Mouse (Mus musculus) kidney, embryonic 16.5 days (tissue): ENCODE results near the gene Gm28557. TPM values are rescaled to one million over a fixed set of nuclear protein-coding genes. Genes with fewer than 3 reads are reported as not detected.

Source experiments
- ATAC-seq: fragments of 200-750 bp; cut with Nextera tagmentation; 2 replicates; pipeline ENCODE4 v1.8.0; 2017; ENCODE audit warnings: moderate TSS enrichment; ENCODE audit not compliant: low FRiP score, low TSS enrichment
- H3K27ac ChIP-seq: fragments of 300-500 bp; sonication (generic); 2 replicates; pipeline ENCODE4 v1.5.1; 2014; ENCODE audit warnings: low read length
- H3K27me3 ChIP-seq: fragments of 300-500 bp; sonication (generic); 2 replicates; pipeline ENCODE4 v1.6.1; 2014; ENCODE audit warnings: low read length, control low read depth, mixed read lengths; ENCODE audit not compliant: insufficient read depth
- H3K36me3 ChIP-seq: fragments of 300-500 bp; sonication (generic); 2 replicates; pipeline ENCODE4 v1.6.1; 2014; ENCODE audit warnings: low read length, control low read depth, mixed read lengths; ENCODE audit not compliant: insufficient read depth
- H3K4me1 ChIP-seq: fragments of 300-500 bp; sonication (generic); 2 replicates; pipeline ENCODE4 v1.6.1; 2014; ENCODE audit warnings: low read length, control low read depth, mixed read lengths; ENCODE audit not compliant: insufficient read depth
- H3K4me2 ChIP-seq: fragments of 300-500 bp; sonication (generic); replicated peaks from 2 replicates; pipeline ENCODE4 v1.6.1; 2014; ENCODE audit warnings: low read depth, low read length
- H3K4me3 ChIP-seq: fragments of 300-500 bp; sonication (generic); 2 replicates; pipeline ENCODE4 v1.5.1; 2014; ENCODE audit warnings: mild to moderate bottlenecking, low read length
- H3K9ac ChIP-seq: fragments of 300-500 bp; sonication (generic); replicated peaks from 2 replicates; pipeline ENCODE4 v1.6.1; 2014; ENCODE audit warnings: low read length
- H3K9me3 ChIP-seq: fragments of 300-500 bp; sonication (generic); 2 replicates; pipeline ENCODE4 v1.6.1; 2016; ENCODE audit warnings: low read length, control low read depth
- WGBS: fragments of 180-500 bp; shearing (Covaris S2); extraction: QIAGEN DNeasy Blood & Tissue Kit; methylation state at CpG from one replicate; pipeline ENCODE4 v1.1.7; 2014; 5-methylcytosine and 5-hydroxymethylcytosine counted together
- polyA plus RNA-seq: library from polyadenylated mRNA; unstranded; fragments of >200 nt; fragmentation: Nextera tagmentation; extraction: Ambion mirVana; gene quantifications from 2 replicates; pipeline ENCODE4 v1.2.1, GENCODE M21; 2015

The Gm28557 gene
- polyA plus RNA-seq, 1 experiment from 2014 or later: 3.9 TPM

DNA sequence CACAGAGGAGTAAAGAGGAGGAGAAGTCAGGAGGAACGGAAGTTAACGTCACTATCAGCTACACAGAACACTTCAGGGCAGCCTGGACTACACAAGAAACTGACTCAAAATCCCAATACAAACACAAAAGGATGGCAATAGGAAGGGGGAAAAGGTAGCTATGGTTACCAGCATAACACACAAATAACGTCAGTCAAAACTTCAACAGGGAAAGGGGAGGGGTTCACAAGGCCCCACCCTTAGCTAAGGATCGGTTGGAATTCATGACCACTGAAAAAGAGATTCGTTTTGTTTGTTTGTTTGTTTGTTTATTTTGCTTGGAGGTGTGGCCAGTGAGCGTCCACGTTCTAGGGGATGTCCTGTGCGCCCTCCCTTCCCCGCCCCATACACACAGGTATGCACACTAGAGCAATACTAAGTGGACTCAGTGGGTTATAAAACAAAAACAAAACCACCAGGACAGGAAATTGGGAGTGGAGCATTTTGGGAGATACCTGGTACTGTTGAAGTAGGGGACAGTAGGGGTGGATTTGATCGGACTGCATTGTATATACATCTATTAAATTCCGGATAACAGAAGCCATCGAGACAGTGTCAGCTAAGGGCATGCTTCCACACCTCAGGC, 48.1 kb downstream of the Gm28557 start:
- no peaks in the 10 kb centered on the region for H3K36me3 ChIP-seq
- peak; percentile 64 for ATAC-seq
- H3K9me3 ChIP-seq: no peaks in the 10 kb centered on the region
- H3K9ac ChIP-seq: peak overlapping the region; percentile 77
- 3% methylated on average over 12 of the region's 12 CpGs for WGBS
- peak overlapping the region; percentile 90 for H3K27ac ChIP-seq
- H3K27me3 ChIP-seq: no peaks in the 10 kb centered on the region
- peak overlapping the region; percentile 80 for H3K4me3 ChIP-seq
- peaks cover 3% of the 10 kb centered on the region; the same call in 1 of the 2 replicates for H3K4me1 ChIP-seq
- H3K4me2 ChIP-seq: peak overlapping the region; percentile 77

Other genes starting within 250 kb of the Gm28557 start
- gene Gm10767, start 203.7 kb downstream of the Gm28557 start, polyA plus RNA-seq: 1.4 TPM in 2 replicates
- 3.6 and 3.9 TPM in 2 replicates for gene Zfp712, start 47.4 kb downstream of the Gm28557 start, polyA plus RNA-seq
- gene Zfp708, start 10.6 kb downstream of the Gm28557 start, polyA plus RNA-seq: 5.1 and 5.8 TPM in 2 replicates
- 0.22 and 0.40 TPM in 2 replicates for gene Rslcan18, start 7.7 kb upstream of the Gm28557 start, polyA plus RNA-seq
- 2.1 and 2.7 TPM in 2 replicates for gene Zfp759, start 13.1 kb upstream of the Gm28557 start, polyA plus RNA-seq
- 8.8 and 10.0 TPM in 2 replicates for gene Rsl1, start 64.6 kb upstream of the Gm28557 start, polyA plus RNA-seq
- gene Zfp455, start 85.9 kb upstream of the Gm28557 start, polyA plus RNA-seq: 1.5 and 1.8 TPM in 2 replicates
- gene Zfp458, start 169.9 kb upstream of the Gm28557 start, polyA plus RNA-seq: 1.6 and 2.1 TPM in 2 replicates
- gene Zfp457, start 197.9 kb upstream of the Gm28557 start, polyA plus RNA-seq: 0.76 and 0.86 TPM in 2 replicates
- 2.7 and 2.8 TPM in 2 replicates for gene Zfp595, start 224.0 kb upstream of the Gm28557 start, polyA plus RNA-seq